Mouse (Mus musculus) kidney, adult 2 months (tissue): ENCODE results near the gene Cenpp.

Source experiments
- CTCF ChIP-seq: fragments of 200-500 bp; conservative IDR thresholded peaks from 2 replicates; pipeline ENCODE4 v1.5.1; 2011; ENCODE audit warnings: low read depth, mild to moderate bottlenecking, control low read depth, low read length, moderate library complexity, mixed read lengths; ENCODE audit not compliant: insufficient read depth, insufficient read length
- POLR2A ChIP-seq: fragments of 200-500 bp; IDR thresholded peaks from one replicate; pipeline ENCODE4 v1.6.1; 2011; ENCODE audit warnings: low read depth, low read length, control low read depth

GRCm38 (mm10) chr13:49426736-49427135 is 225.8 kb downstream of the Cenpp start:
- no peak for TF ChIP-seq POLR2A
- no peak for TF ChIP-seq CTCF
